Mouse (Mus musculus): ENCODE measurements at regions not wholly inside any gene's neighbourhood (a gene's known extent, or its start where the extent isn't known, plus 50 kb on each side); places are given as distances from the start of the nearest gene placed in this dataset.

DNA sequence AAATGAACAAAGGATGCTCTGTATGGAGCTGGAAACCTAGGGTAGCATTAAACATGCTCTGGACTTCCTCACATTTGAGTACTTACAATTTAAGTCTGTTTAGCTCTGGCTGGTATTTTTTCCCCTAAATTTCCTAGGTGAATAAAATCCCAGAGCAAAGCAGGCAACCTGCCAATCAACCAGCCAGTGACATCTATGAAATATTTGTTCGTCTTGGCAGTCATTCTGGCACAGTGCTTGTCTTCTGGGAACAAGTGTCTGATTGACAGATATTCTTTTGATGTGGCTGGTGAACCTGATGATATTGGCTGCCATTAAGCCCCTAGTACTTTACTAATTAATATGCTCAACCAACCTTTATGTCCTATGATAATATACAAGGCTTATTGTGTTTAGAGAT lies 64.1 kb upstream of the Dcaf12l2 start:
- DNase-seq (ENCODE audit: low spot score in 2 of 2) = peak; percentile 1 to 30

Measured in layer of hippocampus, postnatal 14 days (tissue).